Mouse (Mus musculus) intestine, embryonic 15.5 days (tissue): ENCODE results near the gene Il17rc. TPM values are rescaled to one million over a fixed set of nuclear protein-coding genes. Genes with fewer than 3 reads are reported as not detected.
A peak's percentile ranks its signal among the peaks of the same experiment; 100 is the strongest.

ENCODE experiments used
- ATAC-seq: fragments of 200-750 bp; cut with Nextera tagmentation; 2 replicates; pipeline ENCODE4 v1.8.0; 2017; ENCODE audit warnings: moderate TSS enrichment, moderate library complexity
- H3K27ac ChIP-seq: fragments of 300-500 bp; sonication (generic); 2 replicates; pipeline ENCODE4 v1.5.1; 2015; ENCODE audit warnings: mild to moderate bottlenecking, inconsistent platforms
- H3K27me3 ChIP-seq: fragments of 300-500 bp; sonication (generic); replicated peaks from 2 replicates; pipeline ENCODE4 v1.6.1; 2015; ENCODE audit warnings: inconsistent platforms
- H3K36me3 ChIP-seq: fragments of 300-500 bp; sonication (generic); 2 replicates; pipeline ENCODE4 v1.6.1; 2015; ENCODE audit warnings: inconsistent platforms
- H3K4me1 ChIP-seq: fragments of 300-500 bp; sonication (generic); replicated peaks from 2 replicates; pipeline ENCODE4 v1.6.1; 2015; ENCODE audit warnings: inconsistent platforms
- H3K4me2 ChIP-seq: fragments of 300-500 bp; sonication (generic); replicated peaks from 2 replicates; pipeline ENCODE4 v1.6.1; 2015; ENCODE audit warnings: mild to moderate bottlenecking, inconsistent platforms
- H3K4me3 ChIP-seq: fragments of 300-500 bp; sonication (generic); replicated peaks from 2 replicates; pipeline ENCODE4 v1.5.1; 2015; ENCODE audit warnings: inconsistent platforms
- H3K9ac ChIP-seq: fragments of 300-500 bp; sonication (generic); 2 replicates; pipeline ENCODE4 v1.6.1; 2015; ENCODE audit warnings: inconsistent platforms
- H3K9me3 ChIP-seq: fragments of 300-500 bp; sonication (generic); 2 replicates; pipeline ENCODE4 v1.6.1; 2016; ENCODE audit warnings: inconsistent platforms
- WGBS: fragments of 180-500 bp; shearing (Covaris S2); methylation state at CpG from one replicate; pipeline ENCODE4 v1.1.7; 2015; 5-methylcytosine and 5-hydroxymethylcytosine counted together
- polyA plus RNA-seq: library from polyadenylated mRNA; unstranded; fragments of >200 nt; fragmentation: Nextera tagmentation; extraction: Ambion mirVana; gene quantifications from 2 replicates; pipeline ENCODE4 v1.2.1, GENCODE M21; 2015

Gene Il17rc
- polyA plus RNA-seq, 1 experiment from 2014 or later: 27.2 TPM

GRCm38 (mm10) chr6:113505689-113506088, 34.5 kb downstream of the Il17rc start:
- Histone ChIP-seq H3K27me3 (peaks cover 13% of the 10 kb centered on the region), H3K4me3 (no peak overlapping the region), H3K36me3 (no peaks in the 10 kb centered on the region), H3K9me3 (no peaks in the 10 kb centered on the region), H3K27ac (no peak overlapping the region), H3K4me2 (no peak overlapping the region), H3K4me1 (peaks cover 6% of the 10 kb centered on the region), H3K9ac (no peak overlapping the region)
- ATAC-seq: no peak
- 88% methylated on average over 1 of the region's 1 CpGs for WGBS

- Histone ChIP-seq H3K9ac (no peak overlapping the region), H3K4me1 (no peaks in the 10 kb centered on the region), H3K4me2 (no peak overlapping the region), H3K4me3 (no peak overlapping the region), H3K27ac (no peak overlapping the region), H3K9me3 (no peaks in the 10 kb centered on the region), H3K36me3 (no peaks in the 10 kb centered on the region), H3K27me3 (no peaks in the 10 kb centered on the region)
- no peak for ATAC-seq
Observed at GRCm38 (mm10) chr6:113507130-113507529, 35.9 kb downstream of the Il17rc start.

GRCm38 (mm10) chr6:113508272-113508946, 37.2 kb downstream of the Il17rc start:
- Histone ChIP-seq H3K27me3 (no peaks in the 10 kb centered on the region), H3K4me3 (no peak overlapping the region), H3K4me2 (no peak overlapping the region), H3K9ac (no peak overlapping the region), H3K36me3 (0 out of 2 replicates have a peak, but pooled peaks cover 4% of the 10 kb centered on the region), H3K27ac (no peak overlapping the region), H3K9me3 (no peaks in the 10 kb centered on the region), H3K4me1 (no peaks in the 10 kb centered on the region)
- 66% methylated on average over 7 of the region's 7 CpGs for WGBS
- no peak for ATAC-seq

DNA sequence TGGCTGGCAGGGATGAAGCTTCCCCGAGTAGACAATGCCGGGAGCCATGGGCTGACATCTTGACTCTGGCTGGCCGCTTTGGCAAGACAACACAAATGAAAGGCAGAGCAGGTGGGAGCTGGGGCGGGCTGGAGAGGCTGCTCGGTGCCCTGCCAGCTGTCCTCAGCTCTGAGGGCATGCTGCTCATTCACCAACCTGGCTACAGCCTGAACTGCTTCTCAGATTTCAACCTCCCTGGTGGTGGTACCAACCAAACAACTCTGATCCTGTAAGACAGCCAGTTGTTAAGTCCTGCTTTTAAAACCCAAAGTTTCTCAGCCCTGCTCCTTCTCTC, 37.7 kb downstream of the Il17rc start:
- Histone ChIP-seq H3K27me3 (no peaks in the 10 kb centered on the region), H3K36me3 (0 out of 2 replicates have a peak, but pooled peaks cover 9% of the 10 kb centered on the region), H3K4me1 (no peaks in the 10 kb centered on the region), H3K4me3 (no peak overlapping the region), H3K9ac (no peak overlapping the region), H3K4me2 (no peak overlapping the region), H3K9me3 (no peaks in the 10 kb centered on the region), H3K27ac (no peak overlapping the region)
- ATAC-seq: no peak
- 41% methylated on average over 5 of the region's 5 CpGs for WGBS

DNA sequence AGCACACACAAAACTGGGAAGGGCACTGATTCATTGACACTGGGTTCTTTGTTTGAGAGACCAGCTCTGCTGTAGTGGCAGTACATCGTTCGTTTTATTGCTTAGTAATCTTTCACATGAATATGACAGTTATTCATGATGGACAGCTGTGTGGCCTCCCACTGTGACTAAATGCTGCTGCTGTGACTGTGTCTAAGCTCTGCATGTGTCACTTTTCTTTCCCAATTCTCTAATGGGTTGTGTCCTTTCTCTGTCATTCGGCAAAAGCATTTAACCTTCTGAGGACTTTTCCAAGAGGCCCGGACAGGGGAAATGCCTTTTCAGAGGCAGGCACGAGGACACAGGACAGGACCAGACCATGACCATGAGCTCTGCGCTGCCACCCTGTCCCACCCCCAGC, 42.7 kb downstream of the Il17rc start:
- 87% methylated on average over 6 of the region's 6 CpGs for WGBS
- ATAC-seq: peak; percentile 20; the same call in 1 of the 2 replicates
- no peaks in the 10 kb centered on the region for H3K27me3 ChIP-seq
- H3K9ac ChIP-seq: no peak overlapping the region
- no peak overlapping the region for H3K4me2 ChIP-seq
- H3K9me3 ChIP-seq: no peaks in the 10 kb centered on the region
- H3K4me1 ChIP-seq: no peaks in the 10 kb centered on the region
- no peak overlapping the region for H3K4me3 ChIP-seq
- H3K36me3 ChIP-seq: peaks cover 49% of the 10 kb centered on the region
- H3K27ac ChIP-seq: no peak overlapping the region

DNA sequence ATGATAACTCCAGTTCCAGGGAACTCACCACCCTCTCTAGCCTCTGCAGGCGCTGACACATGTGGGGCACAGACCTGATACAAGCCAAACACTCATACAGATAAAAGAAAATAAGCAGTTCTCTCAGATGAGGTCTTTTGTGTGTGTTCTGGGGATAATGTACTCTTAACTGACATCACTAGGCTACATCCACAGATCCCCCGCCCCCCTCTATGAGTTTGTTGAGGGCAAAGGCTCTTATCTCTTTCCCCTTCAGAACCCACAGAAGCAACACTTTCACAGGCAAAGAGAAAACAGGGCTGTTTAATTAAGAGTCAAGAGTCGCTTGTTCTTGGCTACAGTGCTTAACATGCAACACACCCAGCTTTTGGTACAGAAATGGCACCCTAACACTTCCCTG, 43.4 kb downstream of the Il17rc start:
- H3K36me3 ChIP-seq: peaks cover 55% of the 10 kb centered on the region
- no peak overlapping the region for H3K4me2 ChIP-seq
- no peaks in the 10 kb centered on the region for H3K4me1 ChIP-seq
- H3K27me3 ChIP-seq: no peaks in the 10 kb centered on the region
- no peaks in the 10 kb centered on the region for H3K9me3 ChIP-seq
- H3K27ac ChIP-seq: no peak overlapping the region
- no peak for ATAC-seq
- H3K4me3 ChIP-seq: no peak overlapping the region
- no peak overlapping the region for H3K9ac ChIP-seq
- WGBS: 96% methylated on average over 3 of the region's 3 CpGs

GRCm38 (mm10) chr6:113517434-113518080, 46.3 kb downstream of the Il17rc start:
- Histone ChIP-seq H3K9me3 (no peaks in the 10 kb centered on the region), H3K27ac (no peak overlapping the region), H3K36me3 (peaks cover 65% of the 10 kb centered on the region), H3K27me3 (no peaks in the 10 kb centered on the region), H3K4me3 (no peak overlapping the region), H3K9ac (no peak overlapping the region), H3K4me2 (no peak overlapping the region), H3K4me1 (no peaks in the 10 kb centered on the region)
- 91% methylated on average over 8 of the region's 8 CpGs for WGBS
- ATAC-seq: no peak

GRCm38 (mm10) chr6:113522310-113522709, 51.1 kb downstream of the Il17rc start:
- no peaks in the 10 kb centered on the region for H3K4me1 ChIP-seq
- H3K27me3 ChIP-seq: no peaks in the 10 kb centered on the region
- no peak overlapping the region for H3K4me3 ChIP-seq
- WGBS: 88% methylated on average over 1 of the region's 1 CpGs
- no peaks in the 10 kb centered on the region for H3K9me3 ChIP-seq
- no peak overlapping the region for H3K9ac ChIP-seq
- H3K36me3 ChIP-seq: peaks cover 33% of the 10 kb centered on the region
- no peak for ATAC-seq
- H3K27ac ChIP-seq: no peak overlapping the region
- no peak overlapping the region for H3K4me2 ChIP-seq

DNA sequence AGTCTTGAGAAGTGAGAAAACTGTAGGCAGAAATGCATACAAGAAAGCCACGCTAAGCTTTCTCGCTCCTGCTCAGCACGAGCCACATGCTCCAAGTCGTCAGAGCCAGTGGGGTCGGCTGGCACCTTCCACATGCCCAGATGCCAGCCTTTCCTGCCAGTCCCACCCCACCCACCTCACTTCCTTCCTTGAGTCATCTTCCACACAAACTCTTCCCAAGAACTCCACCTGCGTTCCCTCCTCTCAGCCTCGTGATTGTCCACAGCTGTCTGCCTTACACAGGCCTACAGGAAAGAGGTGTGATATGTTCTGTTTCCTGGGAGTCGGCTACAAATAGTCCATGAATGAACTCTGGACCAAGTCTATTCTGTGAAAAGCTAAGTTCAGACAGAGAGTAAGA, 52.2 kb downstream of the Il17rc start:
- Histone ChIP-seq H3K4me2 (no peak overlapping the region), H3K9me3 (no peaks in the 10 kb centered on the region), H3K4me1 (no peaks in the 10 kb centered on the region), H3K4me3 (no peak overlapping the region), H3K27ac (no peak overlapping the region), H3K27me3 (no peaks in the 10 kb centered on the region), H3K36me3 (peaks cover 24% of the 10 kb centered on the region), H3K9ac (no peak overlapping the region)
- 84% methylated on average over 8 of the region's 8 CpGs for WGBS
- ATAC-seq: no peak

DNA sequence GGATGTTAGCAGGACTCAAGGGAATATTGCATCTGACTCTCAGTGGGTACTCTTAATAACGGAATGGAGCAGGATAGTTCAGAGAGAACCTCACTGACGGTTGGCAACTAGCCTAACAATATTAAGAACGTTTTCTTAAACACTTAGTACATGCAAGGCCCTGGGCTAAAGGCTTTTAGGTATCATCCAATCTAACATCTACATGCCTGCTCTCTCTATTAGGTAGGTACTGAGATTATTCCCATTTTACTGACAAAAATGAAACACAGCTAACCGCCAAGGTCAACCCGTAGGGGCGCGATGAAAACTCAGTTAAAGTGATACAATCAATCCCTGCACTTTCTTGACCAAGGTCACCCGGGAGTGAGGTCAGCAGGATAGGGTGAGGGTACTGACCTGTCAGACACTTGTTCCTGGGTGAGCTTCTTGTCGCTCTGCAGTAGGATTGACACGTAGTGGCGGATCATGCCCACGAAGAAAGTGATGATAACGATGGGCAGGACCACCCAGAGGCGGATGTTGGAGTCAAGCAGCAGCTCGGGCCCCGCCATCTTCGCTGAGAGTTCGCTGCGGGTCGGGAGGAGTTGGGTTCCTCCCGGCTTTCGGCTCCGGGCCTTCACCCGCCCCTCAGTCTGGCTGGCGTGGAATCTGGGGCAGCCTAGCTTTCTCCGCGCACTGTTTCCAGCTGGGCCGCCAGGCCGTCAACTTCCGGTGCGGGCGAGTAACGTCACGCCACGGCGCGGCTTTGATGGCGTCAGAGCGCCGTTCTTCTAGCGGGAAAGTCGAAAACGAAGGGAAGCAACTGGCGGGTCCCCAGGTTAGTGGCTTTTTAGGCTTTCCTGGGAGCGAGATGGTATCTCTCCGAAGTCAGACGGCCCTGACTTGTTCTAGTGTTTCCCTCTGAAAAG, 60.0 kb downstream of the Il17rc start, which contains the start of the genes Emc3 and Fancd2:
Emc3 (minus strand) TSS at position 721 of the 908 bp plus-strand sequence.
Fancd2 (plus strand) TSS at position 751 of the 908 bp plus-strand sequence.
- Histone ChIP-seq H3K27me3 (no peaks in the 10 kb centered on the region), H3K9ac (peak within 1 kb of the TSS; percentile 81), H3K27ac (peak within 1 kb of the TSS; percentile 73), H3K4me3 (peak within 1 kb of the TSS; percentile 89), H3K9me3 (no peaks in the 10 kb centered on the region), H3K4me1 (peaks cover 9% of the 10 kb centered on the region), H3K36me3 (no peaks in the 10 kb centered on the region), H3K4me2 (peak within 1 kb of the TSS; percentile 69)
- peak; percentile 95 for ATAC-seq
- under 1% methylated on average over 47 of the region's 47 CpGs for WGBS

DNA sequence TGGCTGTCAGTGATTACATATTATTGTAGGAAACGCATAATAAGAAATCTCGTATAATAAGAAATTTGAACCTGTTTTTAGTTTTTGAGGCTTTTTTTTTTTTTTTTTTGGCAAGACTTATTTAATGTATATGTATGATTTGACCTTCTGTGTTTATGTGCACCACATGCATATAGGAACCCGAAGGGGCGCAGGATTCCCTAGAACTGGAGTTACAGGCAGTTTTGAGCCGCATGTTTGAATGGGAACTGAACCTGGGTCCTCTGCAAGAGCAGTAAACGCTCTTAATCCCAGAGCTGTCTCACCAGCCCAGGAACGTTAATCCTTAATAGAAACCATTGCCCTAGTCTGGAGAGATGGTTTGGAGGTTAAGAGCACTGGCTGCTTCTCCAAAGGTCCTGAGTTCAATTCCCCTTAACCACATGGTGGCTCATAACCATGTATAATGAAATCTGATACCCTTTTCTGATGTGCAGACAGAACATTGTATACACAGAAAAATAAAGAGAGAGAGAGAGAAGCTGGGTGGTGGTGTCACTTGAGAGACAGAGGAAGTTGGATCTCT, 60.7 kb downstream of the Il17rc start:
- peak; percentile 38; the same call in 1 of the 2 replicates for ATAC-seq
- Histone ChIP-seq H3K27ac (peak overlapping the region; percentile 73; the same call in 1 of the 2 replicates), H3K4me1 (peaks cover 9% of the 10 kb centered on the region), H3K36me3 (peaks cover 2% of the 10 kb centered on the region; the same call in 1 of the 2 replicates), H3K4me2 (peak overlapping the region; percentile 69), H3K27me3 (no peaks in the 10 kb centered on the region), H3K4me3 (peak overlapping the region; percentile 89), H3K9ac (peak overlapping the region; percentile 81), H3K9me3 (no peaks in the 10 kb centered on the region)
- 3% methylated on average over 7 of the region's 7 CpGs for WGBS
